Mouse (Mus musculus): ENCODE measurements around the gene Fcho1. TPM values are rescaled to one million over a fixed set of nuclear protein-coding genes. Genes with fewer than 3 reads are reported as not detected.

The Fcho1 gene
- polyA plus RNA-seq, 1 experiment from 2014 or later, result 12.6 TPM

DNA sequence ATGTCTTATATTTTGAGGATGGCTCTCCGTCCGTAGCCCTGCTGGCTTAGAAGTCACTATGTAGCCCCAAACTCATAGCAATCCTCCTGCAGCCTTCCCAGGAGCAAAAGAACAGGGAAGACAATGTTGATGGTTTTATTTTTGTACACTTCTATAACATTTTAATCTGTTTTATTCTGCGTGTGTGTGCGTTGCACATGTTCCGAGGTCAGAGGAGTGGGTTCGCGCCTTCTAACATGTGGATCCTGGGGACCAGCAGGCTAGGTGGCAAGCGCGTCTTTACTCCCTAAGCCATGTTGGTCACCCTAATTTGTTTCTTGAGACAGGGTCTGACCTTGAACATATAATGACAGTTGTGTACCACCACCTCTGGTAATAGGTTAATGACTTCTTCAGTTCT is 48.7 kb downstream of the Fcho1 start:
- H3K27ac ChIP-seq, result no peak overlapping the region
- H3K27me3 ChIP-seq (ENCODE audit: poor library complexity, severe bottlenecking), result peaks cover 93% of the 10 kb centered on the region
- no peaks in the 10 kb centered on the region for H3K36me3 ChIP-seq (replicated peaks)
- DNase-seq (ENCODE audit: extremely low spot score, low spot score), result no peak
- peak overlapping the region; percentile 70 for H3K4me3 ChIP-seq
- peaks cover 7% of the 10 kb centered on the region; the same call in 1 of the 2 replicates for H3K9me3 ChIP-seq
- peaks cover 39% of the 10 kb centered on the region for H3K4me1 ChIP-seq
- 41% methylated on average over 9 of the region's 9 CpGs for WGBS

DNA sequence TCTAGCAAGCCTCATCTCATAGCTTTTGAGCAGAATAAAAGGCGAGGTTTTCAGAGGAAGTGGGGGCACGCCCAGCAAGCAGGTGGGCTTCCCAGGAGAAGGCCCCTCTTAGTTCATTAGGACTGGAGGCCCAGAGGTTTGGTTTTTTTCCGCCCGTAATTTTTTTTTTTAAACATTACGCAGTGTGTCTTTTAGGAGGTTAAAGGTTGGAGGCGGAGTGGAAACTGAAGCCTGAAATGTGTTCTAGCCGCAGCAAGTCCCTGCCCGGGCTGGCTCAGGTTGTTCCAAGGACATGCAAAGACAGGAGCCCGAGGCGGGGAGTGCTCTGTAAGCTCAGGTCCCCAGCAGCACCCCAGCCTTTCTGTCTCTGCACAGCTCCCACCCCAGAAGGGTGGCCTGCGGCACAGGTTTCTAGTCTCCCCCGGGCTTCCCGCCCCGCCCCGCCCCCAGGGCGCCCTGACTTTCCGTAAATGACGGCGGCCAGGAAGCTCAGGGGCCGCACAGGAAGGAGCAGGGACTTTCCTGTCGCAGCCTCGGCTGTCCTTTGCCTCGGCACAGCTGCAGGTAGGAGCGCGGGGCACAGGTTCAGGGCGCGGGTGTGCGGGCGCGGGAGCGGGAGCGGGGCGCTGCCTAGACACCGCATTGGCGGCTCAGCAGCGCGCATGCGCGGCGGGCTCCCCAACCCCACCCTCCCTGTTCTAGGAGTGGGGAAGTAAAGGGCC is 49.3 kb downstream of the Fcho1 start, which contains the start of gene Jak3:
Jak3 (plus strand) TSS at position 277 of the 722 bp plus-strand sequence.
- DNase-seq (ENCODE audit: extremely low spot score, low spot score), result no peak
- Histone ChIP-seq H3K27ac (peak within 1 kb of the TSS; percentile 83), H3K4me1 (peaks cover 45% of the 10 kb centered on the region), H3K4me3 (peak within 1 kb of the TSS; percentile 70), H3K36me3 (replicated peaks) (no peaks in the 10 kb centered on the region), H3K9me3 (peaks cover 7% of the 10 kb centered on the region; the same call in 1 of the 2 replicates), H3K27me3 (ENCODE audit: poor library complexity, severe bottlenecking) (peaks cover 91% of the 10 kb centered on the region)
- 2% methylated on average over 40 of the region's 40 CpGs for WGBS

DNA sequence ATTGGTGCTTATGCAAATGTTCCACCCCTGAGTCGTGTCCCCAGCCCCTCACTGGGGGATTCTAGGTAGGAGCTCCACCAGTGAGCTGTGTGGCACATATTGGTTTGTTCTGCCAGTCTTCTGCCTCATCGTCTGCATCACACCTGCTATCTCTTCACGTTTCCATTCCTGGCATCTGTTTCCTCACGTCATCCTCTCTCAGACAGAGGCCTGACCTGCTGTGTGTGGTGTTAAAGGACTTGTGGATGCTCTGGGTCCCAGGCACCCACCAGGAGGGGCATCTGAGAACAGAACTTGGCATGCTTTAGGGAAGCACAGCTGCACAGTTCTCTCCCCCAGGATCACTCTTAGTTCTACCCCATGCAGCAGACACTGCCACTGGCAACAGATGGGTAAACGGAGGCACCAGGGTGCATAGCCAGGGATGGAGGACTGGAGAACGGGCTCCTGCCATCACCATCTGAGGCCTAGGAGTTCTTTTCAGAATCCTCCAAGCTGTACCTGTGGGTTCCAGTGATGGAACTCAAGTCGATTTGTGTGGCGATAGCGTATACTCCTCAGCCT is 50.0 kb downstream of the Fcho1 start:
- 35% methylated on average over 9 of the region's 9 CpGs for WGBS
- Histone ChIP-seq H3K27me3 (ENCODE audit: poor library complexity, severe bottlenecking) (peaks cover 91% of the 10 kb centered on the region), H3K4me3 (peak overlapping the region; percentile 70)

DNA sequence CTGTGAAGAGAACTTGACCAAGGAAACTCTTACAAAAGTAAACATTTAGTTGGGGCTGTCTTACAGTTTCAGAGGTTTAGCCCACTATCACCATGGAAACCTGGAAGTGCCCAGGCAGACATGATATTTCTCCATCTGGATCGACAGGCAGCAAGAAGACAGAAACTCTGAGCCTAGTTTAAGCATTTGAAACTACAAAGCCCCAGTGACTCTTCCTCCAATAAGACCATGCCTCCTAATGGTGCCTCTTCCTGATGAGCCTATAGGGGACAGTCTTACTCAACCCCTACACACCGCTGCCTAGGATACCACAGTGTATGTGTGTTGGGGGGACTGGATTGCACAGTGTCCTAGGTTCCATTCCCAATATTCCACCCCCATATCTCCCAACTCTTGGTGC is 51.4 kb downstream of the Fcho1 start:
- Histone ChIP-seq H3K9me3 (peaks cover 7% of the 10 kb centered on the region; the same call in 1 of the 2 replicates), H3K36me3 (replicated peaks) (no peaks in the 10 kb centered on the region), H3K27me3 (ENCODE audit: poor library complexity, severe bottlenecking) (peaks cover 91% of the 10 kb centered on the region), H3K27ac (no peak overlapping the region), H3K4me1 (peaks cover 41% of the 10 kb centered on the region), H3K4me3 (no peak overlapping the region)
- 66% methylated on average over 2 of the region's 2 CpGs for WGBS
- DNase-seq (ENCODE audit: extremely low spot score, low spot score), result no peak

More for the DNA sequence above, 50.0 kb downstream of the Fcho1 start:
- no peak overlapping the region for H3K27ac ChIP-seq
- H3K36me3 ChIP-seq (replicated peaks), result no peaks in the 10 kb centered on the region
- H3K4me1 ChIP-seq, result peaks cover 47% of the 10 kb centered on the region
- no peak for DNase-seq (ENCODE audit: extremely low spot score, low spot score)
- peaks cover 7% of the 10 kb centered on the region; the same call in 1 of the 2 replicates for H3K9me3 ChIP-seq

DNA sequence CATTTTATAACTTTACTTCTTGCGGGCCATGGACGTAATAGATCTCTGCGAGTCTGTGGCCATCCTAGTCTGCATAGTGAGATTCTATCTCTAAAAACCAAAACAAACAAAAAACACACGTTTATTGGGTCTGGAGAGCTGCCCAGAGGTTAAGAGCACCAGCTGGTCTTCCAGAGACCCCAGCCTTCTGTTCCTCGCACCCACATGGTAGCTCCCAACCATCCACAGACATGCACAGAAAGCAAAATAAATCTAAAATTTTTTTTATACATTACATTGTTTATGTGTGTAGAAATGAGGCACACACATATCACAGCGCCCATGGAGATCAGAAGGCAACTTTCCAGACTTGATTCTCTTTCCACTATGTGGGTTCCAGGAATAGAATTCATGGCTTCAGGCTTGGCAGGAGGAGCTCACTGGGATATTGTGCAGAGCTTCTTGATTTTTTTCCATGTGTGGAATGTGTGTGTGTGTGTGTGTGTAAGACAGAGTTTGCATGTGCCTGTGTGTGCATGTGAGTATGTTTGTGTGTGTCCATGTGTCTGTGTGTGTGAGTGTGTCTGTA is 53.3 kb downstream of the Fcho1 start:
- H3K27ac ChIP-seq, result peak overlapping the region; percentile 82; the same call in 1 of the 2 replicates
- H3K4me3 ChIP-seq, result peak overlapping the region; percentile 63
- H3K9me3 ChIP-seq, result no peaks in the 10 kb centered on the region
- H3K36me3 ChIP-seq (replicated peaks), result no peaks in the 10 kb centered on the region
- peaks cover 91% of the 10 kb centered on the region for H3K27me3 ChIP-seq (ENCODE audit: poor library complexity, severe bottlenecking)
- 69% methylated on average over 6 of the region's 6 CpGs for WGBS
- DNase-seq (ENCODE audit: extremely low spot score, low spot score), result no peak
- peaks cover 56% of the 10 kb centered on the region for H3K4me1 ChIP-seq

DNA sequence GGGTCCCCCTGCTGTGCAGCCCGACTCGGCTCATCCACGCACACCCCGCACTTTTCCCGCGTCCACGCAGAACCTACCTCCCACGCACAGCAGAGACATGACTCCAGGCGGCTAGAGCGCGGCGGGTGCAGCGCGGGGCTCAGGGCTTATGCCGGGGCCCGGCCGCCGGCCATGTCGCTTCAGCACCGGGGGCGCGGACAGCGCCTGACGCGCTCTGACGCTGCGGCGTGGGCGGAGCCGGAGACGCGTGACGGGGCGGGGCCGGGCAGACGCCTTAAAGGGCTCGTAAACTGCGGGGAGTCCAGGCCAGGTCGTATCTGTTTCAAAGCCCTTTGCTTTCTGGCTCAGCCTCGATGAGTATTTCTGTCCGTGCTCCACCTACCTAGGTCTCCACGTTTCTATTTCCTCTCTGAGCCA is 54.0 kb downstream of the Fcho1 start, which contains the start of gene Unc13a:
Unc13a (minus strand) TSS at position 209 of the 417 bp plus-strand sequence.
- no peaks in the 10 kb centered on the region for H3K36me3 ChIP-seq (replicated peaks)
- peak within 1 kb of the TSS; percentile 82 for H3K27ac ChIP-seq
- WGBS, result under 1% methylated on average over 42 of the region's 42 CpGs
- H3K4me1 ChIP-seq, result peaks cover 59% of the 10 kb centered on the region
- H3K27me3 ChIP-seq (ENCODE audit: poor library complexity, severe bottlenecking), result peaks cover 91% of the 10 kb centered on the region
- peak; percentile 87 for DNase-seq (ENCODE audit: extremely low spot score, low spot score)
- H3K4me3 ChIP-seq, result peak within 1 kb of the TSS; percentile 63
- no peaks in the 10 kb centered on the region for H3K9me3 ChIP-seq

DNA sequence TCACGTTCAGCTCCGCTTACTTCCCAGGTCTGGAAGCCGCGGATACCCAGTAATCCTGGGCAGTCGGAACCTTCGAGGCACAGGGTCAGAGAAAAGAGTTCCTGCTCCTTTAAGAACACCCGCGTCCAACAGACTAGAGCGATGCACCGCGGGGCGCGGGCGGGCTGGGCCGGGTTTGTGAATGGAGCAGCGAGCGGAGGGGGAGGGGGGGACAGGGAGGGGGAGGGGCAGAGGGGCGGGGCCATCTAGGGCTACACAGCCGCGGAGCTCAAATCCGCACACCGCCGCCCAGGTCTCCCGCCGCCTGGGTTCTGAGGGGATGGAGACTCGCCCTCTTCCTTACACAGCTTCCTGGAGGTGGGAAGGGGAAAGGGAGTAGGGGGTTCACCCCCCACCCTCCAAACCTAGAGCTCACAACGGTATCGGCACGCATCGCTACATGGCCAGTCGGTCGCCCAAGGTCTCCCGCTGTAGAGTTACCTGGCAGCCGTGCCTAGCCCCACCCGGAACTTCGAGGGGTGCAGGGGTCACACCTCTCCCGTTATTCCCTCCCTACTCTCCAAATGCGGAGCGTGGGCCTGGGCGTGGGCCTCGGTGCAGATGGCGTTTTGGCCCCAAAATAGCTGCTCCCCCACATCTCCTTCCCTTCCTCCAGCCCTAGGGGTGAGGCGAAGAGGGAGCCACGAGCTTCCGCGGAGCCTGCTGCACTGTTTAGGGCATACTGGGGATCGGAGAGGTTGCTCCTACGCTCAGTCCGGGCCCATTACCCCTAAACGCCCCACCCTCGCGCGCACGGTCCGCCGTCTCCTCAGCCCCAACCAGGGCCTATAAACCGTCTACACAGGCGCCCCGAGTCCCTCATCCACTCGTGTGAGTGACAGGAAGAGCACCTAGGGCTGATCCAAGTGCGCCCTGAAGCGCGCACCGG is 54.6 kb downstream of the Fcho1 start:
- WGBS, result under 1% methylated on average over 63 of the region's 64 CpGs
- Histone ChIP-seq H3K36me3 (replicated peaks) (no peaks in the 10 kb centered on the region), H3K27ac (peak overlapping the region; percentile 82), H3K9me3 (no peaks in the 10 kb centered on the region), H3K27me3 (ENCODE audit: poor library complexity, severe bottlenecking) (peaks cover 90% of the 10 kb centered on the region), H3K4me3 (peak overlapping the region; percentile 63), H3K4me1 (peaks cover 59% of the 10 kb centered on the region)
- peak; percentile 83 for DNase-seq (ENCODE audit: extremely low spot score, low spot score)

DNA sequence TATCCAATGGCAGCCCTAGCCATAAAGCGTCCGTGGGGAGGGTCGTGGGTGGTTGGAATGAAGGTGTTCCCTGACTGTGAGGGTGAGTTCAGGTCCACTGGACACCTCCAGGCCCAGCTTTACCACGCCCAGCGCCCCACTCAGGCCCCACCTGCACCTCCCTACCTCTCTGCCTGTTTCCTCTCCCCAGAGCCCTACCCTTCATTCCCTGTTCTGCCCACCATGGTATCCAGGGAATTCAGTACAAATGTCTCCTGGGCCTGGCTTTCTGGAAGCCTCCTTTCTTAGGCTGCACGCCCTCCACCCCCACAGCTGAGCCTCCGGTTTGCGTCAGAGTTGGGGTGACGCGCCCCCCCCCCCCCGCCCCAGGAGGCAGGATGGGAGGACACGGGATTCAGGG is 55.3 kb downstream of the Fcho1 start:
- Histone ChIP-seq H3K27me3 (ENCODE audit: poor library complexity, severe bottlenecking) (peaks cover 83% of the 10 kb centered on the region), H3K4me1 (peaks cover 62% of the 10 kb centered on the region), H3K4me3 (peak overlapping the region; percentile 63), H3K36me3 (replicated peaks) (no peaks in the 10 kb centered on the region), H3K9me3 (no peaks in the 10 kb centered on the region), H3K27ac (peak overlapping the region; percentile 82)
- 12% methylated on average over 10 of the region's 12 CpGs for WGBS
- no peak for DNase-seq (ENCODE audit: extremely low spot score, low spot score)

DNA sequence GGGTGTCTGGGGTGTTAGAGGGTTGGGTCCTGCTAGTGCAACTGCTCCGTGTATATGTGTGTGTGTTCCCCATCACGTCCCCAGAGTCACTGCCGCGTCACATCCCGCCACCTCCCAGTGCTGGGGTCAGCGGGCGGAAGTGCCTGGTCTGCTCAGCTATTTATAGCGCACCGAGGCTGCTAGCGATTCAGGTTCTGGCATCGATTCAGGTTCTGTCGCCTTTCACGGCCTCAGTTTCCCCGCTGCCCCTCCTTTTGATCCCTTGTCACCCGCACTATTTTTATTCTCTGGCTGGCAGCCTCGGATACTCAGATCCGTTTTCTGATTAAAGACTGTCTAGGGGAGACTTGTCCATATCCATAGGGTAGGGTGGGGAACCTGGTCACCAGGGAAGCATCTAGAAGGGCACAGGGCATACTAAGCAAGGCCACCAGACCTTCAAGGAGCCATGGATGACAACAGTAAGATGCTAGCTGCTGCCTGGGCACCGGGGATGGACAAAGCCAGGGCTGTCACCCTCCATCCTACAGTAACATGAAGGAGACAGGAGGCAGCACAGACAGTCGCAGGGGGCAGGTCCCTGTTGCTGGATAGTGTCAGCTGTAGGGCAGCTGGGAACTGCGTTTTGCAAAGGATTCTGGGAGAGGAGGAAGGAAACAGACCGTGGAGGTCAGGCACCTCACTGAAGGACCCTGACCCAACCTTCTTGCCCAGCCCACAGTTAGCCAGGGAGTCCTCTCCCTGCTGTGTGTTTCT is 57.1 kb downstream of the Fcho1 start:
- peaks cover 83% of the 10 kb centered on the region for H3K27me3 ChIP-seq (ENCODE audit: poor library complexity, severe bottlenecking)
- peak overlapping the region; percentile 72 for H3K27ac ChIP-seq
- no peaks in the 10 kb centered on the region for H3K36me3 ChIP-seq (replicated peaks)

DNA sequence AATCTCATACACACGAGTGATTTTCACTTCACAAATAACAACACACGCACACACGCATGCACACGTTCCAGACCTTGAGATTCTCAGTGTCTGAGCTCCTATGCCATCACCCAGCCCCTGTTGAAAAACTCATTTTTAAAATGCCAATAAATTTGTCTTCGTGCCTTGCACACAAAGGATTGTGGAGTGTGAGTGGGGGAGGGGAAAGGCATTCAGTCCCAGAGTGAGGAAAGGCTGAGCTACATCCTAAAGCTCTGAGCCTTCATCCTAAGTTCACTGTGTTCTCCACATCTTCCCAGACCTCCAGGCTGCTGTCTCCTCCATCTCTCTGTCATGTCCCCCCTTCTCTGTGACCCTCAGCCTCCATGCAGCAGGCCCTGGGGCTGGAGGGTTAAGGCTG is 58.3 kb downstream of the Fcho1 start:
- DNase-seq (ENCODE audit: extremely low spot score, low spot score), result peak; percentile 13
- H3K27ac ChIP-seq, result peak overlapping the region; percentile 72
- WGBS, result 50% methylated on average over 5 of the region's 5 CpGs
- H3K4me3 ChIP-seq, result no peak overlapping the region; the same call in 1 of the 2 replicates
- H3K36me3 ChIP-seq (replicated peaks), result no peaks in the 10 kb centered on the region
- peaks cover 68% of the 10 kb centered on the region for H3K4me1 ChIP-seq
- H3K27me3 ChIP-seq (ENCODE audit: poor library complexity, severe bottlenecking), result peaks cover 83% of the 10 kb centered on the region
- no peaks in the 10 kb centered on the region for H3K9me3 ChIP-seq

More for the DNA sequence above, 57.1 kb downstream of the Fcho1 start:
- peaks cover 68% of the 10 kb centered on the region for H3K4me1 ChIP-seq
- 4% methylated on average over 21 of the region's 21 CpGs for WGBS
- no peaks in the 10 kb centered on the region for H3K9me3 ChIP-seq
- H3K4me3 ChIP-seq, result peak overlapping the region; percentile 18
- peak; percentile 18 for DNase-seq (ENCODE audit: extremely low spot score, low spot score)

DNA sequence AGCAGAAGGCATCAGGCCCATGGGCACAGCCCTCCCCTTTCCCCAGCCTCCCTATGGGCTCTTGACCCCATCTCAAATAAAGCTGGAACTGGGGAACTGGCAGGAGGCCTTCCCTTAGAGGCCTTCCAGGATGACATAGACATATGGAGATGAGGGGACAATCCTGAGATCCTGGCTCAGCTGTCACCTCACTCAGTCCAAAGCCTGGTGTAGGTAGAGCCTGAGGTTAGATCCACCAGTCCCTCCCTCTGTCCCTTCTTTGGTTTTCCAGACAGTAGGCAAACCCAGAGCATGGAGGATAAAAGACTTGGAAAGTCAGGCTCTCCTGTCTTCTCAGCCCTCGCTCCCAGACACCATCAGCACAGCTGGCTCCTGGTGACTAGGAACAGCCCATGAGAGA is 58.7 kb downstream of the Fcho1 start:
- Histone ChIP-seq H3K36me3 (replicated peaks) (no peaks in the 10 kb centered on the region), H3K9me3 (no peaks in the 10 kb centered on the region), H3K4me1 (peaks cover 64% of the 10 kb centered on the region), H3K27me3 (ENCODE audit: poor library complexity, severe bottlenecking) (peaks cover 84% of the 10 kb centered on the region), H3K4me3 (no peak overlapping the region), H3K27ac (peak overlapping the region; percentile 72; the same call in 1 of the 2 replicates)
- no peak for DNase-seq (ENCODE audit: extremely low spot score, low spot score)
- WGBS, result 24% methylated on average over 1 of the region's 1 CpGs
